Mouse (Mus musculus) midbrain, postnatal 0 days (tissue): ENCODE results near the gene Ddit4. TPM values are rescaled to one million over a fixed set of nuclear protein-coding genes. Genes with fewer than 3 reads are reported as not detected.

Experiments used
- ATAC-seq: fragments of 200-750 bp; cut with Nextera tagmentation; 2 replicates; pipeline ENCODE4 v1.8.0; 2017; ENCODE audit warnings: moderate number of reproducible peaks, mild to moderate bottlenecking, moderate TSS enrichment, moderate library complexity; ENCODE audit not compliant: low FRiP score
- DNase-seq: peaks from one replicate; pipeline ENCODE4 v3.0.0-alpha.2; 2015; ENCODE audit warnings: low spot score
- H3K27ac ChIP-seq: fragments of 300-500 bp; sonication (generic); 2 replicates; pipeline ENCODE4 v1.5.1; 2014; ENCODE audit warnings: low read depth, mild to moderate bottlenecking, low read length, mixed read lengths
- H3K27me3 ChIP-seq: fragments of 300-500 bp; sonication (generic); 2 replicates; pipeline ENCODE4 v1.6.1; 2014; ENCODE audit warnings: low read length, control low read depth, mixed read lengths; ENCODE audit not compliant: insufficient read depth
- H3K36me3 ChIP-seq: fragments of 300-500 bp; sonication (generic); 2 replicates; pipeline ENCODE4 v1.6.1; 2014; ENCODE audit warnings: low read length, control low read depth, mixed read lengths; ENCODE audit not compliant: insufficient read depth
- H3K4me1 ChIP-seq: fragments of 300-500 bp; sonication (generic); 2 replicates; pipeline ENCODE4 v1.6.1; 2014; ENCODE audit warnings: mild to moderate bottlenecking, control low read depth, antibody characterized with exemption, low read length, mixed read lengths; ENCODE audit not compliant: insufficient read depth
- H3K4me2 ChIP-seq: fragments of 300-500 bp; sonication (generic); 2 replicates; pipeline ENCODE4 v1.6.1; 2014; ENCODE audit warnings: low read depth, mild to moderate bottlenecking, low read length, mixed read lengths; ENCODE audit not compliant: poor library complexity, severe bottlenecking
- H3K4me3 ChIP-seq: fragments of 300-500 bp; sonication (generic); 2 replicates; pipeline ENCODE4 v1.5.1; 2014; ENCODE audit warnings: low read depth, mild to moderate bottlenecking, low read length, moderate library complexity
- H3K9ac ChIP-seq: fragments of 300-500 bp; sonication (generic); replicated peaks from 2 replicates; pipeline ENCODE4 v1.6.1; 2014; ENCODE audit warnings: mild to moderate bottlenecking, low read length, moderate library complexity, mixed read lengths; ENCODE audit not compliant: poor library complexity, severe bottlenecking
- H3K9me3 ChIP-seq: fragments of 300-500 bp; sonication (generic); 2 replicates; pipeline ENCODE4 v1.6.1; 2016; ENCODE audit warnings: low read length, control low read depth
- CTCF ChIP-seq: IDR thresholded peaks from 2 replicates; pipeline ENCODE4 v1.5.1; 2016; ENCODE audit warnings: antibody characterized with exemption, mild to moderate bottlenecking
- WGBS: fragments of 180-500 bp; shearing (Covaris S2); extraction: QIAGEN DNeasy Blood & Tissue Kit; methylation state at CpG from one replicate; pipeline ENCODE4 v1.1.7; 2014; 5-methylcytosine and 5-hydroxymethylcytosine counted together
- polyA plus RNA-seq: library from polyadenylated mRNA; unstranded; fragments of >200 nt; fragmentation: Nextera tagmentation; extraction: Ambion mirVana; gene quantifications from 2 replicates; pipeline ENCODE4 v1.2.1, GENCODE M21; 2015
- total RNA-seq: library from RNA; depleted of rRNA; stranded (reverse); fragments of >200 nt; gene quantifications from 2 replicates; pipeline ENCODE4 v1.2.3, GENCODE M21; 2014

The Ddit4 gene
- total and polyA plus RNA-seq, 2 experiments from 2014 or later, result 43.4 to 57.5 TPM

DNA sequence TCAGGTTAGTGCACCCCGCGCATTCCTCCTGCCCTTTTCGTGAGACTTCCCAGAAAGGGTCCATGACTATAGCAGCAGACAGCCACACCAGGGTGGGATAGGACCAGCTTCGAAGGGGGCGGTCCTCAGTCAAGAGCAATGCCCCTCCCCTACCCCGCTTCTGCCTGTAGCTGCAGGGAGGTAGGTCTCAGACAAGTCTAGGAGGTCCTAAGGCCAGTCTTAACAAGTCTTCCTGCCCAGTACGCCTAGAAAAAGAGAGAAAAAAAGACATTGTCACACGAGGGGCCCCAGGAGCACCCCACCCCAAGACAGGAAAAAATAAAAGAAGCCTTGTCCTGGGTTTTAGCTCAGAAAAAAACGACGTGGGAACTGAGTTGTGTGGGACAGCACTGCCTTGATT is 35.0 kb downstream of the Ddit4 start:
- WGBS, result 3% methylated on average over 10 of the region's 10 CpGs
- H3K4me1 ChIP-seq, result peaks cover 16% of the 10 kb centered on the region; the same call in 1 of the 2 replicates
- 0 out of 2 replicates have a peak overlapping the region, but pooled peaks have one; percentile 24 for H3K9ac ChIP-seq
- no peaks in the 10 kb centered on the region for H3K36me3 ChIP-seq
- no peaks in the 10 kb centered on the region for H3K27me3 ChIP-seq
- H3K27ac ChIP-seq, result peak overlapping the region; percentile 14; the same call in 1 of the 2 replicates
- no peak for TF ChIP-seq CTCF
- peak overlapping the region; percentile 44 for H3K4me2 ChIP-seq
- no peak for ATAC-seq
- no peaks in the 10 kb centered on the region for H3K9me3 ChIP-seq
- 0 out of 2 replicates have a peak overlapping the region, but pooled peaks have one; percentile 4 for H3K4me3 ChIP-seq
- peak; percentile 60 for DNase-seq

DNA sequence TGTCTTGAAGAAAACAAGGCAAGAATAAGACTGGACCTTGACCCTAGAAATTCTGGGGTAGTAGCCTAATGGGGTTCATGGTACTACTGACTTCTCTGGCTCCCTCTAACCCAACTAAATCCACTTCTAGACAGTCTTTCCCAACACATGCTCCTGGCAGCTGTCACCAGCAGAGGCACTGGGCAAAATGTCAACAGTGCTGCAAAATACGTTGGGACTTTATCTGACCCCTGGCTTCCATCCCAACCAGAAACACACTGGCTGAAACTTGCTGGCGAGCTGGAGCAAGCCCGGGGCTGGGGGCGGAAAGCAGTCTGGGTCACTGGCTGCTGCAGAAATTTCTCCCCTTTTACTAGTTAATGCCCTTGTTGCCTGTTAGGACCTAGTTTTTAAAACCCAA is 35.5 kb downstream of the Ddit4 start:
- Histone ChIP-seq H3K4me1 (peaks cover 13% of the 10 kb centered on the region; the same call in 1 of the 2 replicates), H3K9ac (0 out of 2 replicates have a peak overlapping the region, but pooled peaks have one; percentile 24), H3K36me3 (no peaks in the 10 kb centered on the region), H3K4me3 (0 out of 2 replicates have a peak overlapping the region, but pooled peaks have one; percentile 4), H3K4me2 (peak overlapping the region; percentile 44), H3K27ac (peak overlapping the region; percentile 14; the same call in 1 of the 2 replicates), H3K9me3 (no peaks in the 10 kb centered on the region), H3K27me3 (no peaks in the 10 kb centered on the region)
- 18% methylated on average over 4 of the region's 4 CpGs for WGBS
- ATAC-seq (no peak), DNase-seq (peak; percentile 85)
- peak; percentile 16; the same call in 1 of the 2 replicates for TF ChIP-seq CTCF

DNA sequence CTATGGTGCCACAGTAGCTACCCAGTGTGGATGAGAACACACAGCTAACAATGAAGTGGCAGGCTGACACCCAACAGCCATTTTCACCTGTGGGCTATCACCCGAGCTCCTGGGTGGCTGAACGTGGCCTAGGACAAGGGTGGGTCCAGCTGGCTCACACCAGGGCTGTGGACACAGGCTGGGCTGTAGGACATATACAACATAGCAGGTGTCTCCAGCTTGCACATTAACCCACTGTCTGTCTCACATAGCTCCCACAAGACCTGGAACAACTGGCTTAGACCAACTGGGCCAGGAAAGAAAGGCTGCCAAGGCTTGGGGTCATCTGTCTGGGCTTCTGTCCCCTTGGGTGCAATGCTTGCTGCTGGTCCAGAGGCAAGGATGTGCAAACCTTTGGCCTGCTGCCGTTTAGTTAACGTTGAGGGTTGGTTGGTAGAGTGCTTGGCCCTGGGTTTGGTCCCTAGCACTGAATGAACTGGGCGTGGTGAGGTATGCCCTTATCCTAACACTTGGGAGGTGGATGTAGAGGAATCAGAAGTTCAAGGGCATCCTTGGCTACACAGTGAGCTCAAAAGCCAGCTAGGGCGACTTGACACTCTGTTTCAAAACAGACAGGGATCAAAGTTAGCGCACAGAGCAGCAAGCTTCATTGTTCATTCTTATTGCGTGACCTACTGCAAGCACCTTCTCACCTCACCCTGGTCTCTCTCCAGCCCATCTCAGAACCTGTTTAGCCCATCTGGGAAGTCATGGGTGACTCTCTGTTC is 36.3 kb downstream of the Ddit4 start:
- H3K27ac ChIP-seq, result no peak overlapping the region
- WGBS, result 92% methylated on average over 8 of the region's 8 CpGs
- TF ChIP-seq CTCF, result no peak
- H3K9me3 ChIP-seq, result no peaks in the 10 kb centered on the region
- H3K4me3 ChIP-seq, result no peak overlapping the region
- peaks cover 5% of the 10 kb centered on the region; the same call in 1 of the 2 replicates for H3K4me1 ChIP-seq
- H3K4me2 ChIP-seq, result no peak overlapping the region
- H3K9ac ChIP-seq, result no peak overlapping the region
- DNase-seq (no peak), ATAC-seq (no peak)
- H3K36me3 ChIP-seq, result no peaks in the 10 kb centered on the region
- H3K27me3 ChIP-seq, result no peaks in the 10 kb centered on the region

DNA sequence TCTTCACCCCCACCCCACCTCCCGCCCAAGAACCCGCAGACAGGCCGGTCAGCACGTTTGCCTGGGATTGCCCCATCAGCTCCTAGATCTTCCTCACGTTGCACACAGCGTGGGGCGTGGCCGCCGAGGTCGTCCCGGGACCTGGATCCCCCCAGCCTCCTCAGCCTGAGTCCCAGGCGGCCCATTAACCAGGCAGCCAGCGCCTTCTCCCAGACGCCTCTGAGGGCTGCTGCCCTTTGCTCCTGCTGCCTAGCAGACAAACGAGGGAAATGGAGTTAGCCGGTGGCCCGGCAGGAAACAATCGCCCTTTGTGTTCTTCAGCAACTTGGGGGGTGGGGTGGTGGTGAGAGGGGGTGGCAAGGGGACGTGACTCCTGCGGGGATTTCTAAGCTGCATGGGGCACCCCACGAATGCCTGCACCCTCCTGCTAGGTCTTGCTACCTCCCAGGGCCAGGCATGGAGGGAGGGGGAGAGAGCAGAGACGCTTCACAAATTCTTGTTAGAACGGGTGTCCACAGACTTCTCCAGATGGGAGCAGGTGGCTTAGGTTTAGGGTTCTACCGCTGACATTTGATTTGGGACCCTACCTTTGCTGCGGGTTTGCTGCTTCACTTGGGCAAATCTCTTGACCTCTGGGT is 40.0 kb downstream of the Ddit4 start:
- no peaks in the 10 kb centered on the region for H3K27me3 ChIP-seq
- TF ChIP-seq CTCF, result no peak
- no peak overlapping the region for H3K9ac ChIP-seq
- no peak overlapping the region for H3K27ac ChIP-seq
- H3K4me3 ChIP-seq, result no peak overlapping the region
- H3K36me3 ChIP-seq, result no peaks in the 10 kb centered on the region
- peaks cover 3% of the 10 kb centered on the region; the same call in 1 of the 2 replicates for H3K4me1 ChIP-seq
- WGBS, result 7% methylated on average over 25 of the region's 25 CpGs
- H3K4me2 ChIP-seq, result peak overlapping the region; percentile 25
- DNase-seq, result no peak
- ATAC-seq, result no peak
- H3K9me3 ChIP-seq, result no peaks in the 10 kb centered on the region

DNA sequence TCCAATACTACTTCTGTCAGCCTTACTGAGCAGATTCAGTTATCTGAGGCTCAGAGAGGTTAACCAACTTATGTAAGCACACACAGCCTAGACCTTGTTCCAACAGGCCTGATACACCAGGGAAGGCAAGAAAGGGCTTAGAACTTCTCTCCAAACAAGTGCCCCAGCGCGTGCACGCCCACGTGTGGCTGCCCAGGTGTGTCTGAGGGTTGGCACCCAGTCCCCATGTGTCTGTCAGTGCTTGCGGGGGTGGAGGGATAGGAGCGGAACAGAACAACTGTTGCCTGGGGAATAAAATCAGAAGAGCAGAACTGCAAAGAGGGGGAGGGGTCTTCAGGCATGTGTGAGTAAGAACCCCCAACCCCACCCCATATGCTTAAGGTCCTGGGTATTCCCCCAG is 40.5 kb downstream of the Ddit4 start:
- Histone ChIP-seq H3K36me3 (no peaks in the 10 kb centered on the region), H3K4me2 (peak overlapping the region; percentile 25), H3K4me3 (no peak overlapping the region), H3K27me3 (no peaks in the 10 kb centered on the region), H3K27ac (no peak overlapping the region), H3K9me3 (no peaks in the 10 kb centered on the region), H3K9ac (no peak overlapping the region), H3K4me1 (no peaks in the 10 kb centered on the region)
- 40% methylated on average over 6 of the region's 6 CpGs for WGBS
- no peak for DNase-seq
- ATAC-seq, result no peak
- peak; percentile 9; the same call in 1 of the 2 replicates for TF ChIP-seq CTCF
